Comparison of ENCODE assay signal across 32 mouse cellular contexts in the genomic region with DNA sequence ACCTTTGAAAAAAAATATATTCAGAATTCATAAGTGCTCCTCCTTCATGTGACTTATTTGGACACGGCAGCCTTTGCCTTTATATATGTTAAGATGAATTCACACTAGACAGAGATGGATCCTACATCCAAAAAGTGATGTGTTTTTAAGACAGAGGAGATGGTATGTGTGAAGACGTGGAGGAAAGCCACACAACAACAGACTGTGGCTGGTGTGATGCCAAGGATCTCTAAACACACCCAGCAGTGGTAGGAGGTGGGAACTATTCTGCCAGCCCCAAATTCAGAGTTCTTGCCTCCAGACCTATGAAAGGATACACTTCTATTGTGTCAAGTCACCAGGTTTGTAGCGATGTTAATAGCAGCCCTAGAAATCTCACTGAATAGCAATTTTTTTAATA. TPM values are rescaled to one million over a fixed set of nuclear protein-coding genes. Genes with fewer than 3 reads are reported as not detected.
DNase-seq lines count a peak whose midpoint lies in the region; ATAC-seq lines count a peak whose summit lies in the region.
"Had no signal": no experiment of that assay in that cellular context is flagged by ENCODE, and none has a peak within 500 bp of the region (broad histone marks: within the 10 kb centered on the region; RNA-seq: fewer than 3 reads in every experiment).

No protein-coding gene starts in this region.

- H3K36me3 ChIP-seq in forebrain, embryonic 16.5 days (ENCODE audit: control insufficient read depth, insufficient read depth) = no peaks in the 10 kb centered on the region
- no peaks in the 10 kb centered on the region for H3K36me3 ChIP-seq in forebrain, embryonic 15.5 days

- H3K4me3 ChIP-seq in forebrain, embryonic 16.5 days (replicated peaks; ENCODE audit: low read length) = no peak overlapping the region
- H3K4me3 ChIP-seq in forebrain, embryonic 15.5 days = no peak overlapping the region
- H3K4me3 ChIP-seq: embryonic facial prominence, embryonic 10.5 days; embryonic facial prominence, embryonic 13.5 days; erythroblast, embryonic 14.5 days; heart, adult 2 months; heart, embryonic 10.5 days; heart, embryonic 13.5 days had no signal

- H3K4me2 ChIP-seq in forebrain, embryonic 16.5 days (ENCODE audit: low read length) = no peak overlapping the region
- H3K4me2 ChIP-seq in forebrain, embryonic 15.5 days (replicated peaks) = no peak overlapping the region
- H3K4me2 ChIP-seq: embryonic facial prominence, embryonic 13.5 days; heart, embryonic 13.5 days; hindbrain, embryonic 14.5 days had no signal

- H3K27me3 ChIP-seq in forebrain, embryonic 16.5 days (replicated peaks; ENCODE audit: control insufficient read depth, insufficient read depth, low read length) = no peaks in the 10 kb centered on the region
- no peaks in the 10 kb centered on the region for H3K27me3 ChIP-seq in forebrain, embryonic 15.5 days
- H3K27me3 ChIP-seq: CH12.LX; embryonic facial prominence, embryonic 13.5 days; heart, embryonic 13.5 days had no signal

- ATAC-seq in forebrain, embryonic 16.5 days = 0 out of 2 replicates have a peak, but pooled peaks have one; percentile 21
- ATAC-seq in forebrain, embryonic 15.5 days (replicated peaks) = no peak
- ATAC-seq: hindbrain, postnatal 0 days; inflammation-experienced regulatory T-cells, adult 6 months; intestine, postnatal 0 days had no signal

- WGBS in forebrain, embryonic 16.5 days = 66% methylated on average over 3 of the region's 3 CpGs
- 79% methylated on average over 3 of the region's 3 CpGs for WGBS in forebrain, embryonic 15.5 days

- no peak overlapping the region for H3K27ac ChIP-seq in forebrain, embryonic 16.5 days (ENCODE audit: low read length)
- H3K27ac ChIP-seq in forebrain, embryonic 15.5 days (replicated peaks) = no peak overlapping the region
- H3K27ac ChIP-seq: embryonic facial prominence, embryonic 10.5 days; embryonic facial prominence, embryonic 13.5 days; heart, adult 2 months; heart, embryonic 10.5 days; heart, embryonic 13.5 days; hindbrain, embryonic 14.5 days had no signal

- H3K9me3 ChIP-seq in forebrain, embryonic 16.5 days (ENCODE audit: control insufficient read depth, low read length) = no peaks in the 10 kb centered on the region
- H3K9me3 ChIP-seq in forebrain, embryonic 15.5 days = no peaks in the 10 kb centered on the region
- H3K9me3 ChIP-seq: embryonic facial prominence, embryonic 10.5 days; embryonic facial prominence, embryonic 13.5 days; G1E; heart, embryonic 10.5 days; heart, embryonic 13.5 days had no signal

- 0 out of 2 replicates have a peak, but pooled peaks cover under 1% of the 10 kb centered on the region for H3K4me1 ChIP-seq in forebrain, embryonic 16.5 days (replicated peaks; ENCODE audit: control insufficient read depth, insufficient read depth, low read length)
- H3K4me1 ChIP-seq in forebrain, embryonic 15.5 days = peaks cover 9% of the 10 kb centered on the region; the same call in 1 of the 2 replicates

- no peak overlapping the region for H3K9ac ChIP-seq in forebrain, embryonic 16.5 days (replicated peaks; ENCODE audit: low read depth, low read length)
- H3K9ac ChIP-seq in forebrain, embryonic 15.5 days (replicated peaks) = no peak overlapping the region
- H3K9ac ChIP-seq: embryonic facial prominence, embryonic 13.5 days; heart, embryonic 13.5 days; hindbrain, embryonic 14.5 days had no signal

- DNase-seq in frontal cortex, adult 2 months (ENCODE audit: extremely low spot score in 1 of 2, low spot score in 1 of 2) = peak; percentile 21 to 58
- DNase-seq in frontal cortex, postnatal 10 days (ENCODE audit: low spot score in 2 of 2) = no peak
- peak; percentile 29 for DNase-seq in right cerebral cortex, adult 18-20 months
- DNase-seq in right cerebral cortex, postnatal 14 days = no peak
- DNase-seq in natural killer cell, adult 2 months (ENCODE audit: low spot score in 2 of 2) = peak; percentile 22 to 30
- no peak for DNase-seq in kidney, postnatal 4 days
- DNase-seq: adrenal gland, adult 2 months; adrenal gland, postnatal 14 days; B cell, adult 2 months; cerebellum, adult 11-12 months; cerebellum, adult 8-10 months; cerebellum, postnatal 10 days; cerebellum, postnatal 36 days; embryo, embryonic 11 days; gastrocnemius, postnatal 10 days; gastrocnemius, postnatal 36 days; heart, adult 2 months; heart, postnatal 14 days; heart, postnatal 4 days had no signal

RNA-seq across cellular contexts. Expression of a gene that starts 24.3 kb away (rescaled TPM):
- polyA plus RNA-seq in forebrain, embryonic 16.5 days (2015; fragmentation: Nextera tagmentation; extraction: Ambion mirVana) = 6.6 and 7.1 TPM in 2 replicates
- 5.9 and 7.1 TPM in 2 replicates for polyA plus RNA-seq in forebrain, embryonic 15.5 days (2015; fragmentation: Nextera tagmentation; extraction: Ambion mirVana)
- polyA plus RNA-seq in frontal cortex, adult 2 months (2012; rRNA removed) = 23.4 and 24.0 TPM in 2 replicates

Comparison
In these comparisons a context has a peak if more than half of its experiments do, and no peak if none do; other contexts are left out.
1. DNase-seq: peak in frontal cortex, adult 2 months (2 of 2), right cerebral cortex, adult 18-20 months (single experiment) and natural killer cell, adult 2 months (2 of 2); none in frontal cortex, postnatal 10 days (0 of 2), right cerebral cortex, postnatal 14 days (single experiment) and kidney, postnatal 4 days (0 of 2).